Mouse (Mus musculus) erythroblast, adult 5-6 weeks (primary cell): Measurements from ENCODE around the gene Nup35. TPM values are rescaled to one million over a fixed set of nuclear protein-coding genes. Genes with fewer than 3 reads are reported as not detected.

Source experiments
- ATAC-seq: replicated peaks from 2 replicates; pipeline ENCODE4 v1.8.0; 2016; ENCODE audit warnings: moderate number of reproducible peaks, mild to moderate bottlenecking, moderate TSS enrichment, inconsistent platforms; ENCODE audit not compliant: poor library complexity, low FRiP score, severe bottlenecking
- total RNA-seq, 2 experiments: library from RNA; stranded (forward) in 1 of 2; stranded (reverse) in 1 of 2; fragments of 150-400 nt in 1 of 2; fragments of 200-764, 138-1000 nt in 1 of 2; gene quantifications; 2 replicates each; pipeline versions ENCODE4 v1.2.3 to v1.2.4; 2015 to 2017; ENCODE audit warnings: low replicate concordance in 2 of 2

Nup35 gene
- total RNA-seq, 2 experiments from 2014 or later = 15.1 to 26.5 TPM

DNA sequence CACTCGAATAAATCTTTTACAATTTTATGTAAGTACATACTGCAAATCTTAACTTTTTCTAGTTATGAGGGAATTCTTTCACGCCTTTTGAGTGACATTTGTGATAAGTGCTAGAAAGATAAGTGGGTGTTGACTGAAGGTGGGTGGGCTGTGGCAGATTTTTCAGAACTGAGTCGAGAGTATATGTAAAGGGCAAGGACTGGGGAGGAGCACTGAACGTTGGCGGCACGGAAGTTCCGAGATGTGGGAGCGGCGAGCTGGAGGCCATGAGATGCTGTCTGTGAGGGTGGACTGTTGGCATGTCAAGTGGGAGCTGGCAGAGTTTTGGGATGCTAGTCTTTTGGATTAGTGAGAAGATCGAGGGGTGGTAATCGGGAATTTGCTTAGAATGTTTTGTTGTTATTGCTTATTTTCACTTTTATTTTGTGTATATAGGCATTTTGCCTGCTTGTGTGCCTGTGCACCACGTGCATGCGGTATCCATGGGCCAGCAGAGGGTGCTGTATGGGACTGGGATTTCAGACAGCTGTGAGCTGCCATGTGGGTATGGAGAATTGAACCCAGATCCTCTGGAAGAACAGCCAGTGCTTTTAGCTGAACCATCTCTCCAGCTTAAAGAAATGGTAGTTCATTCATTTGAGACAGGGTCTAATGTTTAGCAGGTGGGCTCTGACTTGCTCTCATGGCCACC, 15.4 kb downstream of the Nup35 start:
- no peak for ATAC-seq

DNA sequence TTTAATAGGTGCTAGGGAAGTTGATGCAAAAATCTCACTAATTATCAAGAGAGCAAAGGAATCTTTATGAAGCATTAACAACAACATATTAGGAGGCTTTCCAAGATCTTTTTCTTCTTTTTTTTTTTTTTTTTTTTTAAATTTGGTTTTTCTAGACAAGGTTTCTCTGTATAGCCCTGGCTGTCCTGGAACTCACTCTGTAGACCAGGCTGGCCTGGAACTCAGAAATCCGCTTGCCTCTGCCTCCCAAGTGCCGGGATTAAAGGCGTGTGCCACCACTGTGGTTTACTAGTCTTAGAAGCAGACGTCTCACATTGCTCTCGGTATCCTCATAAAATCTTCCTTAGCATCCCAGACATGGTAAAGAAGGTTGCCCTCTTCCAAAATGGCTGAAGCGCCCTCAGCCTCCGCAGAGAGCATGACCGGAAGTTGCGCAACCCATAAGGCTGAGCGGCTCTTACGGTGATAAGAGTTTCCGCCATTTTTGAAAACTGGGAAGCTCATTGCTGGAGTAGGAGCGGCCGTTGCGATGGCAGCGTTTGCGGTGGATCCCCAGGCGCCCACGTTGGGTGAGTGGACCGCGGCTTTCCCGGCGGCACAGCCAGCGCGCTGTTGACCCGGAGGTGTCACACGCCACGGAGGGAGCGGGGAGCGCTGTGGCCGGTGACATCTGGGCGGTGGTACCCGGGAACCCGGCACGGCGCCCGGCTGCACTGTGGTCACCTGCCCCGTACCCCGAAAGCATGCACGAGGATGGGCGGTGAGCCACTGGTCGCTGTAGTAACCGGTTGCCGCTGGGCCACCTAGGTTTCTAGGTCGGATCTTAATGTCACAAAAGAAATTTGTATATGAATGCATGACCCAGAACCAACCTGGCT, 21.6 kb downstream of the Nup35 start:
- peak; percentile 99 for ATAC-seq

DNA sequence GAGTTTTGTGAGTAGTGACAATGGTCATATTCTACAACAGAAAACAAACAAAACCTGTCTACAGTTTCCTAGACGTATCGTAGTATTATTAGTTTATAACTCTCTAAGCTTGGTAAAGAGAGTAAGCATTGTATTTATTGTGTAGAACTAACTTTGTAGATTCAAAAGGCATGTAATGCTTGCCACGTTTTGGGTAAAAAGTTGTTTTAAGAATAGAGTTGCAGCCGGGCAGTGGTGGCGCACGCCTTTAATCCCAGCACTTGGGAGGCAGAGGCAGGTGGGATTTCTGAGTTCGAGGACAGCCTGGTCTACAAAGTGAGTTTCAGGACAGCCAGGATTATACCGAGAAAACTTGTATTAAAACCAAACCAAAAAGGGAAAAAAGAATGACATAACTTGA, 22.4 kb downstream of the Nup35 start:
- no peak for ATAC-seq

DNA sequence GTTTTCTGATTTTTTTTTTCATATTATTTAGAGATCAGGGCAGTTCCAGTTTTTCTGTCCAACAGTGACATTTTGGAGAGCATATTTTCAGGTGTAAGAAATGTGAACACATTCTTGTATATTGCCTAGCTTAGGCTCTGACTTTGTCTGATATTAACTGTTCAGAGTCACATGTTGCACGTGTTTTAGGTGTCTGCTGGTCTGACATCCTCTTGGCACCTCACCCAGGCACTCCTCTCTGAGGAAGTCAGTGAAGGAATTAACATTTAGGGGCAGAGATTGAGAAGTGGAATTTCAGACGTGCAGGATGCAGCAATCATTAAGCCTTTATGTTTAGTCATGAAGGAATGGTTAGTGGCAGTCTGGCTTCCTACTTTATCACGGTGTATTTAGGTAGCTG, 22.8 kb downstream of the Nup35 start:
- no peak for ATAC-seq

GRCm38 (mm10) chr2:80661414-80661813, 44.4 kb downstream of the Nup35 start:
- ATAC-seq = no peak

DNA sequence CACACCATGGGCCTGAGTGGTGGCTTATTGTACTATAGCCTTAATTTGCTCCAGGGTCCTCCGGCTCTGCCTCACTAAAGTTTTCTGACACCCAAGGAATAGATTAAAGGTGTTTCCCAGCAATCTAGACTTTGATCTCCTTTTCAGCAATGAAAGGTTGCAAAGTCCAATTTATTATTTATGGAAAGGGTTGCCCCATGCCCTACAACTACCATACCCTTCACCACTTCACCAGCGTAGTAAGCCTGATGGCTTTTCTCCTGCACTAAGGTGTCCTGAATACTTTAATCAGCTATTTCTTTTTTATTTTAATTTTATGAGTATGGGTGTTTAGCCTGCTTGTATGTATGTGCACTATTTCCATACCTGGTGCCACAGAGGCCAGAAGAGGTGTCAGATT, 45.6 kb downstream of the Nup35 start:
- ATAC-seq = no peak

GRCm38 (mm10) chr2:80667396-80667964, 50.4 kb downstream of the Nup35 start:
- no peak for ATAC-seq

DNA sequence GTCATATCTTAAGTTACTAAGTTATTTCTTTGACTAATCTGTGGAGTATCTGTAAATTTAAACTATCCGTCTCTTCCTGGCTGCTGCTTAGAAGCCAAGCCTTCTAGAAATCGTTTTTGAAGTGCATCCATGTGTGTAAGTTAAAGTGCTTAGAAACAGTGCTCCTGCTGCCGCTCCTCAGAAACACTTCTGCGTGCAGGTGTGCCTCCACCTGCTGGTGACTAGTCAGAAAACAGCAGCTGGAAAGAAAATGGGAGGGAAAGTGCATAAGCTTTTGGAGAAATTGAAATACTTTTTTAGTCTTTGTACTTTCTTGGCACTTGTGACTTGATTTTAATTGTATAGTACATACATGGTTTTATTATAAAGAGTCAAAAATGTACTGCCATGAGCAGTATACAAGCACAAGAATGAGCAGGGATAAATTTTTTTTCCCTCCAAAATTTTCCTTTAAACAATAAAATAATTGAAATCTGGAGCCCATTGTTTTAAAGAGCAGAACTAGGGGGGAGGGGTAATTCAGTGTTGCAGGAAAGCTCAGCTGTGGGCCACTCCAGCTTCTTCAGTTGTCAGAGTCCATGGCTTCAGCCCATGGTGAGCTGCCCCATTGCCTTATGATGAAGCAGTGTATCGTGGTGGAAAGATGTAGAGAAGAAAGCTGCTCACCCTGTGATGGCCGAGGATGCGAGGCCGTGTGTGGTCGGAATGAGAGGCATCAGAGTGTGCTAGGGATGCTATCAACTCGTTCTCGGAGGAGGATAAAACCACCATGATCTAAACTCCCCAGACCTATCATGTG, 53.0 kb downstream of the Nup35 start:
- no peak for ATAC-seq

- no peak for ATAC-seq
These were observed 61.8 kb downstream of the Nup35 start for GRCm38 (mm10) chr2:80678803-80679202.

- no peak for ATAC-seq
These were observed 66.7 kb downstream of the Nup35 start for GRCm38 (mm10) chr2:80683727-80684239.

- no peak for ATAC-seq
These were observed 67.5 kb downstream of the Nup35 start for GRCm38 (mm10) chr2:80684396-80685071.

- ATAC-seq = no peak
These were observed 71.2 kb downstream of the Nup35 start for GRCm38 (mm10) chr2:80688261-80688660.

- ATAC-seq = no peak
These were observed 90.4 kb downstream of the Nup35 start for GRCm38 (mm10) chr2:80707429-80707828.

Other genes with a start within 250 kb of the Nup35 start
- gene Frzb, start 169.6 kb upstream of the Nup35 start, total RNA-seq (2015; ENCODE audit: low replicate concordance) = not detected in 2 replicates
- not detected in 2 replicates for gene Frzb, start 169.6 kb upstream of the Nup35 start, total RNA-seq (2017; ENCODE audit: low replicate concordance)
- 5.2 and 15.9 TPM in 2 replicates for gene Nckap1, start 35.9 kb upstream of the Nup35 start, total RNA-seq (2015; ENCODE audit: low replicate concordance)
- gene Nckap1, start 35.9 kb upstream of the Nup35 start, total RNA-seq (2017; ENCODE audit: low replicate concordance) = 5.9 and 13.8 TPM in 2 replicates
- 0.58 and 3.3 TPM in 2 replicates for gene Dusp19, start 191 bp upstream of the Nup35 start, total RNA-seq (2015; ENCODE audit: low replicate concordance)
- 1.4 TPM in 1 of 2 replicates, not detected in the other for gene Dusp19, start 191 bp upstream of the Nup35 start, total RNA-seq (2017; ENCODE audit: low replicate concordance)